Mouse (Mus musculus): ENCODE results near the gene Gfod2. TPM values are rescaled to one million over a fixed set of nuclear protein-coding genes. Genes with fewer than 3 reads are reported as not detected.

Gfod2 gene
- polyA plus RNA-seq, 1 experiment from 2014 or later = 68.1 TPM

DNA sequence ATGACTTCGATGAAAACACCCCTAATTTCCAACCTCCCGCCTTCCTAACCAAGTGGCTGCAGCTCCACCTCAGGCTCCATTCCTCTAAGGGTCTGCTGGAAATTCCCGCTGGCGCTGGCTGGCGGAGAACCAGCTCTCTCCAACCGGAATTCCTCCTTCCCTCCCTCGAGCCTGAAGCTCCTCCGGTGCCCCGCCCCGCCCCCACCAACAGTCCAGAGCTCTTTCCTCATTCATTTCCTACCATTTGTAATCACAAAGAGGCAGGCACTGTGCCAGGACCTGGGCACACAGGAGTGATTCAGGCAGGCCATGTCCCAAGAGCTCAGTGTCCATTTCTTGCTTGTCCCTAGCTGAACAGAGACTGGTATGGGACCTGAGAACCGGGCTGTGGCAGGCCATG lies 7.9 kb downstream of the Gfod2 start:
- H3K4me2 ChIP-seq (replicated peaks) = peak overlapping the region; percentile 30
- no peak overlapping the region for H3K9ac ChIP-seq
- ATAC-seq (ENCODE audit: low FRiP score) = peak; percentile 52; the same call in 1 of the 2 replicates
- H3K9me3 ChIP-seq (replicated peaks) = no peaks in the 10 kb centered on the region
- H3K4me3 ChIP-seq = no peak overlapping the region
- H3K27ac ChIP-seq = 0 out of 2 replicates have a peak overlapping the region, but pooled peaks have one; percentile 35
- H3K27me3 ChIP-seq = no peaks in the 10 kb centered on the region
- WGBS = 12% methylated on average over 11 of the region's 11 CpGs
- no peaks in the 10 kb centered on the region for H3K36me3 ChIP-seq
- peaks cover 25% of the 10 kb centered on the region for H3K4me1 ChIP-seq

DNA sequence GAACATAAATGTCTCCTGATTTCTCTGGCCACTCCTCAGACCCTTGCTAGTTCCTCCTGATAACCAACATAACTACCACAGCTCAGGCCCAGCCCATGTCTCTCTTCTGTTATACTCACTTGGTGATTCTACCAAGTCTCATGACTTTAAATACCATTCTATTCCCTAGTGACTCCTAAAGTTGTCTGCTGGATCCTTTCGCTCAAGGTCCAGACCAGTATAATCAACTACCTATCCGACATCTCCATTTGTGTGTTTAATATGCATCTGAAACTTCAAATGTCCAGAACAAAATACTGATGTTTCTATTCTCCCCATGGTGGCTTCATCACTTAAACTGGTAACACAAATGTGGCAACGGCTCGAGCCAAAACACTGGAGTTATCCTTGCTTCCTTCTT lies 15.2 kb downstream of the Gfod2 start:
- Histone ChIP-seq H3K4me1 (no peaks in the 10 kb centered on the region), H3K4me2 (replicated peaks) (no peak overlapping the region), H3K9me3 (replicated peaks) (no peaks in the 10 kb centered on the region), H3K36me3 (no peaks in the 10 kb centered on the region), H3K27ac (no peak overlapping the region), H3K4me3 (no peak overlapping the region), H3K9ac (no peak overlapping the region), H3K27me3 (no peaks in the 10 kb centered on the region)
- 82% methylated on average over 4 of the region's 4 CpGs for WGBS
- ATAC-seq (ENCODE audit: low FRiP score) = no peak

- H3K27me3 ChIP-seq = no peaks in the 10 kb centered on the region
- no peak overlapping the region for H3K4me3 ChIP-seq
- H3K36me3 ChIP-seq = 0 out of 2 replicates have a peak, but pooled peaks cover 4% of the 10 kb centered on the region
- H3K27ac ChIP-seq = no peak overlapping the region
- no peak overlapping the region for H3K9ac ChIP-seq
- no peaks in the 10 kb centered on the region for H3K4me1 ChIP-seq
- WGBS = 95% methylated on average over 5 of the region's 5 CpGs
- no peak overlapping the region for H3K4me2 ChIP-seq (replicated peaks)
- H3K9me3 ChIP-seq (replicated peaks) = no peaks in the 10 kb centered on the region
- no peak for ATAC-seq (ENCODE audit: low FRiP score)
Observed at GRCm38 (mm10) chr8:105739216-105739615, 19.2 kb downstream of the Gfod2 start.

- ATAC-seq (ENCODE audit: low FRiP score) = no peak
- no peaks in the 10 kb centered on the region for H3K9me3 ChIP-seq (replicated peaks)
- no peak overlapping the region for H3K27ac ChIP-seq
- H3K36me3 ChIP-seq = peaks cover 16% of the 10 kb centered on the region
- no peaks in the 10 kb centered on the region for H3K27me3 ChIP-seq
- no peaks in the 10 kb centered on the region for H3K4me1 ChIP-seq
- 95% methylated on average over 5 of the region's 5 CpGs for WGBS
- no peak overlapping the region for H3K9ac ChIP-seq
- no peak overlapping the region for H3K4me2 ChIP-seq (replicated peaks)
- no peak overlapping the region for H3K4me3 ChIP-seq
Observed at GRCm38 (mm10) chr8:105732186-105732585, 26.3 kb downstream of the Gfod2 start.

GRCm38 (mm10) chr8:105727397-105728124 lies 30.9 kb downstream of the Gfod2 start:
- 85% methylated on average over 18 of the region's 18 CpGs for WGBS
- no peak overlapping the region for H3K4me3 ChIP-seq
- H3K4me2 ChIP-seq (replicated peaks) = no peak overlapping the region
- no peak overlapping the region for H3K27ac ChIP-seq
- no peaks in the 10 kb centered on the region for H3K9me3 ChIP-seq (replicated peaks)
- H3K4me1 ChIP-seq = no peaks in the 10 kb centered on the region
- no peak overlapping the region for H3K9ac ChIP-seq
- H3K36me3 ChIP-seq = peaks cover 43% of the 10 kb centered on the region
- H3K27me3 ChIP-seq = no peaks in the 10 kb centered on the region
- no peak for ATAC-seq (ENCODE audit: low FRiP score)

GRCm38 (mm10) chr8:105725726-105726125 lies 32.7 kb downstream of the Gfod2 start:
- H3K36me3 ChIP-seq = peaks cover 47% of the 10 kb centered on the region

DNA sequence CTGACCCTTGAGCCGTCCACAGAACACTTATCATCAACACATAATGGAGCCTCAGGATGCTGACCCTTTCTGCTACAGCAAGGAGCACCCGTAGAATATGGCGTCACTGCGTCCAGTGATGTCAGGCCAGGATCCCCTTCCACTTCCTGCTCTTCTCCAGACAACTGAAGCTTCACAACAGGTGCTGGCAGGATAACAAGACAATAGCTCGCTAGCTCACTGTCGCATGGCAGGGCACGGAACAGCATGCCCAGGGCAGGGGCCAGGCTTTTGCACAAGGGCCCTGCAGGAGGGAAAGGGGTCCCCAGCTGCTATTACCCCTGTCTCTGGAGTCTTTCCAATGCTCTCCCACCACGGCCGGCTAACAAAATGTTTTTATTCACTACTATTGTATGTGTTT lies 35.6 kb downstream of the Gfod2 start:
- ATAC-seq (ENCODE audit: low FRiP score) = no peak
- H3K27me3 ChIP-seq = no peaks in the 10 kb centered on the region
- H3K36me3 ChIP-seq = peaks cover 42% of the 10 kb centered on the region
- no peak overlapping the region for H3K9ac ChIP-seq
- no peaks in the 10 kb centered on the region for H3K9me3 ChIP-seq (replicated peaks)
- no peak overlapping the region for H3K4me3 ChIP-seq
- no peak overlapping the region for H3K4me2 ChIP-seq (replicated peaks)
- 93% methylated on average over 9 of the region's 9 CpGs for WGBS
- no peak overlapping the region for H3K27ac ChIP-seq
- no peaks in the 10 kb centered on the region for H3K4me1 ChIP-seq

More at GRCm38 (mm10) chr8:105725726-105726125, 32.7 kb downstream of the Gfod2 start:
- Histone ChIP-seq H3K4me1 (no peaks in the 10 kb centered on the region), H3K4me2 (replicated peaks) (no peak overlapping the region), H3K9ac (no peak overlapping the region), H3K4me3 (no peak overlapping the region), H3K27ac (no peak overlapping the region), H3K27me3 (no peaks in the 10 kb centered on the region), H3K9me3 (replicated peaks) (no peaks in the 10 kb centered on the region)
- ATAC-seq (ENCODE audit: low FRiP score) = no peak
- 84% methylated on average over 5 of the region's 5 CpGs for WGBS

DNA sequence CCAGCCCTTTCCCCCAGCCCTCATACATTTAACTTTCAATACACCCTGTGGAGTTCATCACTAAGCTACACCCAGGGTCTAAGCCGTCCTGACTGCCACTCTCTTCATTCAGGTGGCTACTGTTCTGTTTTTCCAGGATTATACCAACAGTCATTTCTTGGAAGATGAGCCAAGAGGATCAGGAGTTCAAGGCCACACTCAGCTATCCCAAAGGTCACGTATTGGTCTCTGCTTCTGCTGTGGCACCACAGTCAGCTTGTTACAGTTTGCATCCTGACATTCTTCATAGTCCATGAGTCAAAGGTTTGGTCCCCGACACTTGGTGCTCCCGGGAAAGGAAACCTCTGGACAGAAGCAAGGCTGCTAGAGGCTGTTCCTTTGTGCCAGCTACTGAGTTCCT lies 38.8 kb downstream of the Gfod2 start:
- H3K36me3 ChIP-seq = peaks cover 44% of the 10 kb centered on the region

DNA sequence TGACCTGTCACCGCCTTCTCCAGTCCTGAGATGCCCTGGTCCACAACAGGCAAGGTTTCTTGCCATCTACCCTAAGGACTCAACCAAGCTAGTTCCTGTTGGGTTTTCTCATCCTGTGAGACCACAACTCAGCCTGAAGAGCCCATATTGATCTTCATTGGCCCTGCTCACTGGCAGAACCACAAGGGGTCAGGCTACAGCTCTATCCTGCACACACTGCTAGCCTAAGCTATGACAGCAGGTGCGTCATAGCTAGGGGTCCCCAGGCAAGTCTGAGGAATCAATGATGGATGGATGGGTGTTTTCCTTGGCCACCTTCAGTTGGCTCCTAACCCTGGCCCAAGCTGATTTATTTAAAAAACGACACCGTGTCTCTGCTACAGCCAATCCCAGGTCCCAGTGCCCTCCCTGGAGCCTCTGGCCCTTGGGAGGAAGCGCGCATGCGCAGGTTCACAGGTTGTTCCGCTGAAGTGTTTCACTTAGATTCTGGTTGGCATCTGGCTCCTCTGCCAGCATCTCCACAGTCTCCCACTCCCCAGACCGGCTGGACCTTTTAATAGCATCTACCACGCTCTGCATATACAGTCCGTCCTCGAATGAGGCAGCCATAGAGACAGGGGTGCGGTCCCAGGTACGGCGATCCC lies 42.0 kb downstream of the Gfod2 start:
- no peak overlapping the region for H3K4me3 ChIP-seq
- H3K27ac ChIP-seq = no peak overlapping the region
- ATAC-seq (ENCODE audit: low FRiP score) = no peak
- no peak overlapping the region for H3K4me2 ChIP-seq (replicated peaks)
- H3K9ac ChIP-seq = no peak overlapping the region
- H3K36me3 ChIP-seq = peaks cover 28% of the 10 kb centered on the region
- no peaks in the 10 kb centered on the region for H3K4me1 ChIP-seq
- H3K27me3 ChIP-seq = no peaks in the 10 kb centered on the region
- WGBS = 94% methylated on average over 15 of the region's 15 CpGs
- H3K9me3 ChIP-seq (replicated peaks) = no peaks in the 10 kb centered on the region

More for the DNA sequence above, 38.8 kb downstream of the Gfod2 start:
- Histone ChIP-seq H3K27ac (no peak overlapping the region), H3K9ac (no peak overlapping the region), H3K4me2 (replicated peaks) (no peak overlapping the region), H3K27me3 (no peaks in the 10 kb centered on the region), H3K9me3 (replicated peaks) (no peaks in the 10 kb centered on the region), H3K4me3 (no peak overlapping the region), H3K4me1 (no peaks in the 10 kb centered on the region)
- no peak for ATAC-seq (ENCODE audit: low FRiP score)
- 87% methylated on average over 4 of the region's 4 CpGs for WGBS

GRCm38 (mm10) chr8:105715042-105715441 lies 43.4 kb downstream of the Gfod2 start:
- WGBS = 78% methylated on average over 6 of the region's 6 CpGs
- H3K4me2 ChIP-seq (replicated peaks) = no peak overlapping the region
- no peaks in the 10 kb centered on the region for H3K27me3 ChIP-seq
- H3K36me3 ChIP-seq = peaks cover 24% of the 10 kb centered on the region
- H3K9me3 ChIP-seq (replicated peaks) = no peaks in the 10 kb centered on the region
- H3K27ac ChIP-seq = no peak overlapping the region
- H3K4me1 ChIP-seq = no peaks in the 10 kb centered on the region
- no peak overlapping the region for H3K9ac ChIP-seq
- no peak for ATAC-seq (ENCODE audit: low FRiP score)
- H3K4me3 ChIP-seq = no peak overlapping the region

DNA sequence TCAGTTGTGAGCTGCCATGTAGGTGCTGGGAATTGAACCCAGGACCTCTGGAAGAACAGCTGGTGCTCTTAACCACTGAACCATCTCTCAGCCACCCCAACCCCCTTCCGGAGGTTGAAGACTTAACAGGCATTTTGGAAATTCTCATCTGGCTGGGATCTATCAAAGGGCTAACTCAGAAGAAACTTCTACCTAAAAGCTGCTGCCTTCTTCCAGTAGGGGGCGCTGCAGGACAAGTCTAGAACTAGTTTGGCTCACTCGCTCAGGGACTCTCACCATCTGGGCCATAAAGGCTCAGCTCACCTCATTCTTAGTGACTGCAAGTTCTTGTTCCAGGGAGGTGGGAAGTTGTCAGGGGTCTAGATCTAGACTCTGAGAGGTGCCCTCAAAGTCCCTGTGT lies 44.3 kb downstream of the Gfod2 start:
- H3K27ac ChIP-seq = no peak overlapping the region
- no peak overlapping the region for H3K9ac ChIP-seq
- WGBS = 12% methylated on average over 3 of the region's 3 CpGs
- no peaks in the 10 kb centered on the region for H3K27me3 ChIP-seq
- peaks cover 24% of the 10 kb centered on the region for H3K36me3 ChIP-seq
- no peak overlapping the region for H3K4me3 ChIP-seq
- H3K4me2 ChIP-seq (replicated peaks) = no peak overlapping the region
- H3K4me1 ChIP-seq = no peaks in the 10 kb centered on the region
- H3K9me3 ChIP-seq (replicated peaks) = no peaks in the 10 kb centered on the region
- no peak for ATAC-seq (ENCODE audit: low FRiP score)

GRCm38 (mm10) chr8:105712286-105712685 lies 46.2 kb downstream of the Gfod2 start:
- Histone ChIP-seq H3K4me3 (no peak overlapping the region), H3K36me3 (peaks cover 23% of the 10 kb centered on the region), H3K27me3 (no peaks in the 10 kb centered on the region), H3K9me3 (replicated peaks) (no peaks in the 10 kb centered on the region), H3K27ac (no peak overlapping the region), H3K4me2 (replicated peaks) (no peak overlapping the region), H3K9ac (no peak overlapping the region), H3K4me1 (peaks cover 9% of the 10 kb centered on the region)
- no peak for ATAC-seq (ENCODE audit: low FRiP score)
- 86% methylated on average over 3 of the region's 3 CpGs for WGBS

DNA sequence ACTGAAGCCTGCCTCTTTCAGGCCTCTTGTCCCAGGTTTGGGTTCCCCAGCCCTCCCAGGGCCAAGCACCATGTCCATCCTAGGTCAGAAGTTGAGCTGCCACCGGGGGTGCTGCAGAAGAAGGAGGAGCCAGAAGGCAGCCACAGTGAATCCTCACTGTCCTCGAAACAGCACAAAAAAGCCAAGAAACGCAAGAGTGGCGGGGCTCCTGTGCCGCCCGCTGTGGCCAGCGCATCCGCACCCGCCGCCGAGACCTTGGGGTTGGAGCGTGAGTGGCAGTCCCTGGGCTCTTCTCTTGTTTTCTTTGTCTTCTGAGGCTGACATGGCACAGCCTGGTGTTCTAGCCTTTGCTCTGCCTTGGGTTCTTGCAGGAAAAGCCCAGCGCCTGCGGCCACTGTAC lies 49.1 kb downstream of the Gfod2 start:
- H3K4me1 ChIP-seq = peaks cover 21% of the 10 kb centered on the region
- WGBS = 77% methylated on average over 14 of the region's 14 CpGs
- ATAC-seq (ENCODE audit: low FRiP score) = no peak
- no peak overlapping the region for H3K27ac ChIP-seq
- no peak overlapping the region for H3K4me3 ChIP-seq
- peaks cover 3% of the 10 kb centered on the region for H3K36me3 ChIP-seq
- H3K9me3 ChIP-seq (replicated peaks) = no peaks in the 10 kb centered on the region
- H3K9ac ChIP-seq = no peak overlapping the region
- no peaks in the 10 kb centered on the region for H3K27me3 ChIP-seq
- H3K4me2 ChIP-seq (replicated peaks) = no peak overlapping the region
